Mouse (Mus musculus) splenic B cell, adult 2 months (primary cell): ENCODE results near the gene Ube2u.

ENCODE experiments used
- DNase-seq: peaks from one replicate; pipeline ENCODE4 v3.0.0-alpha.2; 2011; ENCODE audit warnings: low read depth, low spot score
- H3K27me3 ChIP-seq: 2 replicates; pipeline ENCODE4 v1.6.1; 2012; ENCODE audit warnings: mild to moderate bottlenecking, low read length, moderate library complexity, mixed read lengths; ENCODE audit not compliant: control insufficient read depth, poor library complexity, insufficient read depth, severe bottlenecking
- H3K36me3 ChIP-seq: 2 replicates; pipeline ENCODE4 v1.6.1; 2012; ENCODE audit warnings: mild to moderate bottlenecking, low read length, moderate library complexity, mixed read lengths; ENCODE audit not compliant: control insufficient read depth, poor library complexity, insufficient read depth, severe bottlenecking

The Ube2u gene

DNA sequence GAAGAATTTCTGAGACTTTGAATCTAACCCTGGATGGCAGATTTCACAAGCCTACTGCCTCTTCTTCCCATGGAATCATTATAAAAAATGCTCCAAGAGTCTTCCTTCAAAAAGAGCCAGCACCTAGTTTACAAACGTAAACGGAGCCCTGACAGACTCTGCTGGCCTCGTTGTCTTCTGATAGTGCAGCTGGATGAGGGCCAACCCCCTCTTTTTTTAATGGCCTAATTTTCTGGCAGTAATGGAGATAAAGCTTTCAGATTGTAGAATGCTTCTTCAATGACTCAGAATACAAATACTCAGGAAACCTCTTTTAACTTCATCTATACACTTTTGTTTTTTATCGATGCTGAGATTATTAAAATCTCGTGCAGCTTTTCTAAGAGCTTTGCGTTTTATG lies 47.6 kb downstream of the Ube2u start:
- no peaks in the 10 kb centered on the region for H3K36me3 ChIP-seq
- no peak for DNase-seq
- H3K27me3 ChIP-seq, result no peaks in the 10 kb centered on the region

DNA sequence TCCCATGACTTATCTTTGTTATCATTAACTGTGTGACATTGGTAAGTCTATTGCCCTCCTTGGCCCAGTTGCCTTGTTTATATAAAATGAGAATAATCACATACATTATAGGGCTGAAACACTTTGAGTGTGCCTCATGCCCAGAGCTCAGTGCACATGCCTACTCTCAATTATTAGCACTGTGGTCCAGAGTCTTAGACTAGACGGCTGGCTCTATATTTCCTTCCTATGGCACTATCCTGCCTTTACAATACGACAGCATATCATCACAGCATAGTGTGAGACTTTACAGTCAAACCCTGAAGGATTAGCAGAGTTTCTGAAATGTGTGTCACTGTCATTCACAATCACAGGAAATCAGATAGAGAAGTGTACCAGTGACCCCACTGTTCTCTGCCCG lies 48.4 kb downstream of the Ube2u start:
- Histone ChIP-seq H3K27me3 (no peaks in the 10 kb centered on the region), H3K36me3 (no peaks in the 10 kb centered on the region)
- no peak for DNase-seq

DNA sequence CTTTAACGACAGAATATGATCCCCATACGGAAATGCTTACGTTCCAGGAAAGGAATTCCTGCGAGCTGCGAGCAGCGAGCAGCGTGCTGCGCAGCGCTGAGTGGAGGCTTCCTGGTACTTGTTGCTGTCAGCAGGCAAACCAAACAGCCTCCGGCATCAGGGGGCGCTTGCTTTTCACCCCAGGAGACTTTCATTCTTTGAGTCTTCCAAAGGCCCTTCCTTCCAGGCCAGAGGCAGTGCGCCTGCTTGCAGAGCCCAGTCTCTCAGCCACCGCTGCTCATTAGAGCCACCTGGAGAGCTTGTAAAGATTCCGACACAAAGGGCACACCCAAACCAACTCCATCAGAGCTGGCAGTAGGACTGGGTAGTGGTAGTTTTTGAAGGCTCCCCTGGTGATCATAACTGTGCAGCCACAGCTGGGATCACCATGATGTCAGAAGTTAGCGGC lies 48.9 kb downstream of the Ube2u start:
- Histone ChIP-seq H3K27me3 (no peaks in the 10 kb centered on the region), H3K36me3 (no peaks in the 10 kb centered on the region)
- DNase-seq, result no peak

DNA sequence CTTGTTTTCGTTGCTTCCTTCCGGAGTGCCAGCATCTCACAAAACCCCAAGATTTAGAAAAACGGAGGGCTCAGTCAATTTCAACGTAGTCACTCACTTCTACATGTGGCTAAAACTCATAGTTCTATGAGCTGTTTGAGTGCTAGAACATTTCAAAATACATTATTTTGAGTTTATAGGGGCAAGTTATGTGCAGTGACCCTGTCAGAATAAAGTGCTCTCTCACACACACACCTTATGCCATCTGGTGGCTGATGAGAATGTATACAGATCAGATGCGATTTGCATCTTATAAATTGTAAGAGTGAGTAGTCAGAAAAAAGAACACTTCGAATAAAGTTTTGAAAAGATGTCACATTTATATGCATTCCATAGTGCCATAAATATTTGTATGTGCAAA lies 55.0 kb downstream of the Ube2u start:
- DNase-seq, result no peak
- H3K36me3 ChIP-seq, result no peaks in the 10 kb centered on the region
- H3K27me3 ChIP-seq, result no peaks in the 10 kb centered on the region

DNA sequence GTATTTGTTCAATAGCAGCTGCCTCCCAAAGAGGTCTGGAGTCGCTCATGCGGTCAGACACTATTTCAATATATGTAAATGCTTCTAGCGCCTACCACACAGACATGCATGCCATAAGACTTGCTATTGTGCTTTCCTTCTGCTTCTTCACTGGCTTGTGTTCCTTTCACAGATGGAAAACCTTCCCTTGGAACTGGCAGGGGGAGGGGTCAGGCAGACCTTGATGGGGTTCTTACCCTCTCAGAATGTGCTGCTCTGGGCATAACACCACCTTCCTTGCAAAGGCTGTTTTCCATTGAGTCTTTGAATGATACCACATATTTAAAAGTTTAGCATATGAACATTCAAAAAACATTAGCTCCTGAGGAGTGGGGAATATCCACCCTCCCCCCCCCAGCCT lies 56.3 kb downstream of the Ube2u start:
- no peaks in the 10 kb centered on the region for H3K36me3 ChIP-seq
- no peaks in the 10 kb centered on the region for H3K27me3 ChIP-seq
- DNase-seq, result no peak

DNA sequence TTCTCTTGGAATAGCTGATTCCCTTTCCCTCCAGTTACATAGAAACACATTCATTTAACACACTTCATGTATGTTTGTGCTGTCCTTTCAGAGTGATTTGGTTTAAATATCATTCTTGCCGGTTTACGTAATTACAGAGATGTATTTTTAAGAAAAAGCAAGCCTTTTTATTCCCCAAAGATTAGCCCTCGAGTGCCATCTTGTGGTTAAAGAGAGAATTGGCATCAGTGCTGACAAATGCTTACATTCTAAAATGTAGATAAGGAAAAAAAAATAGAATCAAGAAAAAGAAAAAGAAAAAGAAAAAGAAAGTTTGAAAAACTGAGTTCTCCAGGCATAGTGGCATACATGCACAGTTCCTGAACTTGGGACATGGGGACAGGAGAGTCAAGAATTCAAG lies 59.2 kb downstream of the Ube2u start:
- peak; percentile 35 for DNase-seq
- Histone ChIP-seq H3K27me3 (no peaks in the 10 kb centered on the region; the same call in 1 of the 2 replicates), H3K36me3 (no peaks in the 10 kb centered on the region)

DNA sequence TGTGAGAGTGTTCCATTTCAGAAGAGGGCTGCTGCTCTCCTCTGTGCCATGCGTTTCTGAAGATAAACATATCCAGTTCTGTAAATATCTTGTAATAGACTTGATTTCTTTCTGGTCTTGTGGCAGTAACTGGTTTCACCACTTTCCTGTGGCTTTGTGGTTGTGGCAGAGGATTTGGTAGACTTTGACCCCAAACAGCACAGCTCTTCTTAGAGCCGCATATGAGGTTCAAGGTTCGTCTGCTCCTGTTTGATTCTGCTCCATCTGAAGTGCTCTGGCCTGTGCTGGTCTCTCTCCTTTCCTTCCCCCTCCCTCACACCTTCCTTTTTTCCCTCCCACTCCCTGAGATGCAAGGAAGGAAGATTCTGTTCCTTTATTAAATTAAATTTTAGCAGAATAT lies 60.8 kb downstream of the Ube2u start:
- H3K27me3 ChIP-seq, result no peaks in the 10 kb centered on the region; the same call in 1 of the 2 replicates
- DNase-seq, result no peak
- H3K36me3 ChIP-seq, result no peaks in the 10 kb centered on the region

DNA sequence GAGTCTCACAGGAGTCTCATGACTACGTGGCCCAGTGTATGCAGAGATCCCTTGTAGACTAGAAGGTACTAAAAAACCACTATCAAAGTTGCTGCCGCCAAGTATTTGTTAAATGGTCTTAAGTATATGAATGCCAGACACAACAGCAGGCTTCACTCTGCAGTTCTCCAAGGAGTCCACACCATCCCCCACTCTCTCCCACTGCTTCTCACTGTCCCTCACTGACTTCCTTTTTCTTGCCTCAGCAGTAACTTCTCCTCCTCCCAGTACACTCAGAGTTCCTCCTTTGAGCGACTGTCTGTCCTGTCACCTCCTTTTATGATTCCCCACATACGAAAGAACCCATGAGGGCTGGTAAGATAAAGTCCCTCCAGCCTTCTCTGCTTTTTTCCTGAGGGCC lies 69.3 kb downstream of the Ube2u start:
- no peak for DNase-seq
- H3K36me3 ChIP-seq, result no peaks in the 10 kb centered on the region
- H3K27me3 ChIP-seq, result no peaks in the 10 kb centered on the region

DNA sequence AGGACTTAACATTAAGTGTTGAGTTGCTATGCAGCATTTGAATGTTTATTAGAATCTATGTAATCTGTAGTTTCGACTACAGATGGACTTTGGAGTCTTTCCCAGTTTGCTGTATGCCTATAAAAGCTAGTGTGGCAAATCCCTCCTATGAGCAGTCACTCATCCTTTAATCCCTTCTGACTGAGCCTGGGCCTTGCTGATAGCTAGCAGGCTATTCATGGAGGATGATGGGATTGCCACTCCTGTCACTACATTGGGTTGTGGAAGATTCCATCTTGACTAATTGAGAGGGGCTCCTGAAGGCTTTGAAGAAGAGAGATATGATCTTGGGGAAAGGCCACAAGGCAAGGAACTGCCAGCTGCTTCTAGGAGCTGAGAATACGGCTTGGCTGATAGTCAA lies 74.6 kb downstream of the Ube2u start:
- no peaks in the 10 kb centered on the region for H3K27me3 ChIP-seq
- no peak for DNase-seq
- H3K36me3 ChIP-seq, result no peaks in the 10 kb centered on the region

DNA sequence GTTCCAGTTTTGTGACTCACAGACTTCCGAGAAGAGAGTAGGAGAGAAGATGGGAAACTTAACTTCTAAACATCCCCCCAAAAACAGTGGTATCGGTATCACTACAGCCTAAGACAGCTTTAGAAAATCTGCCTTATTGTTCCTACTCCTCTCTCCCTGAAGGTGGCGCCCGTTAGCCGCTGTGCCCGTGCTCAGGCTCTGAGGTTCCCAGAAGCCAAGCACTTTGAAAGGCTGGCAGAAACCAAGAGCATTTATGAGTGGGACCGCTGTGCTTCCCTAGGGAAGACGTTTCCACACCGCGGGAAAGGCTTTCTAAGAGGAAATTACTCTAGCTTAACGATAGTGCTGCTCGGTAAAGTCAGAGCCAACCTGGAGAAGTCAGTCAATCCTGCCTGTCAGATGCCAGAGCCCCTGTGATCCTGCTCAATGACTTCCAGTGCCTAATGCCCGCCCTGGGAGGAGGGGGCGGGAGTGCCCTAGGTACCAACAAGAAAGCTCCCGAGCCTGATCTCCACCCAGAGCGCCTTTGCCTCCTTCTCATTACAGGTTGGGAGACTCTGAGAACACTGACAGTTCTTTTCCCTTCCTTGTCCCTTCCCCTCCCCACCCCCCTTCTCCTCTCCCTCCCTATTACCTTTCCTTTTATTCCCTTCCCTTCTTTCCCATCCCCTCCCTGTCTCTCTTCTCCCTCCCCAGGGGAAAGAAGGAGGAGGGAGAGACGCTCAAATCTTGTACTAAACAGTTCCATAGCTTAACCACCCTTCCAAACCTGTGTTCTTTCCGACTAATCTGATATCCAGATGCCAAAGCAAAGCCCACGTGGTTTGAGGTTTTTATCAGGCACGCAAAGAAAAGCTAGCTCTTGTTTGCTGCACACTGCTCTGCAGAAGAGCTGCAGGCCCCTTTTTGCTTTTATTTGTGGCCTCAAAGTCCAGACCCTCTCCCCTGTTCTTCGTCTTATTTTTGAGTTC lies 109.9 kb downstream of the Ube2u start:
- no peak for DNase-seq
- Histone ChIP-seq H3K36me3 (no peaks in the 10 kb centered on the region), H3K27me3 (no peaks in the 10 kb centered on the region)

DNA sequence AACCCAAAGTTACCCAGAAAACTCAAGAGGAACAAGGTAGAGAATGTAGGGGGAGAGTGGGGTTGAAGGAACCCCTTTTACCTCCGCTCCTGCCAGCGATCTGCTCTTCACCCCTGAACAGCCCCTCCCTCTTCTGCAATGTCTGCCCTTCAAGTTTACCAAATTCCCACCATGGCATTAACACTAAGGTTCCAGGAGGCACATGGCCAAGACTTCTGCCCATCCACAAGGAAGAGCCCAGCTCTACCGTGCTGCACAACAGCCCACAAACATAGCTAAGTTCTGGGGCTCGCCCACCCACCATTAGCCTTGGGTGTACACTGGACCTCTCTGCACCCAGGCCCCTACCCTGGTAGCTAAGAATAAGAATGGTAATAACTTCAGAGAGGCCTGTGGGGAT lies 117.1 kb downstream of the Ube2u start:
- no peak for DNase-seq
- H3K27me3 ChIP-seq, result peaks cover 2% of the 10 kb centered on the region; the same call in 1 of the 2 replicates
- H3K36me3 ChIP-seq, result no peaks in the 10 kb centered on the region

DNA sequence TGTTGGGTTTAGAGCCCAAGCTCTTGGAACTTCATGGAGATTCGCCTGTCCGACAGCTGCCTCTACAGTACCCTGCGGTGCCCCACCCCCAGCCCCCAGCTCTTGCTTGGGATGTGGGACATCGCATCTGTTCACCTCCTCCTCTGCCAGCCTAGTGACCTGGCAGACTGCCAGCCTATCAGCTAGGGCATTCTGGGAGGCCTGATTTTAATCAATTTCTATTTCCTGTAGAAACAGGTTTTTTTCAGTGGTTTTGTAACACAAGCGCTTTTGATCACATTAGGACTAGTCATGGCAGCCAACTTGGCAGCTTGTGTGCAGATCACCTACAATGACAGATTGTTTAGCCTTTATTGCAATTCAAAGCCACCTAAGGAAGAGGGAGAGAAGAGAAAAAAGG lies 118.0 kb downstream of the Ube2u start:
- no peak for DNase-seq
- Histone ChIP-seq H3K36me3 (no peaks in the 10 kb centered on the region), H3K27me3 (peaks cover 2% of the 10 kb centered on the region; the same call in 1 of the 2 replicates)

DNA sequence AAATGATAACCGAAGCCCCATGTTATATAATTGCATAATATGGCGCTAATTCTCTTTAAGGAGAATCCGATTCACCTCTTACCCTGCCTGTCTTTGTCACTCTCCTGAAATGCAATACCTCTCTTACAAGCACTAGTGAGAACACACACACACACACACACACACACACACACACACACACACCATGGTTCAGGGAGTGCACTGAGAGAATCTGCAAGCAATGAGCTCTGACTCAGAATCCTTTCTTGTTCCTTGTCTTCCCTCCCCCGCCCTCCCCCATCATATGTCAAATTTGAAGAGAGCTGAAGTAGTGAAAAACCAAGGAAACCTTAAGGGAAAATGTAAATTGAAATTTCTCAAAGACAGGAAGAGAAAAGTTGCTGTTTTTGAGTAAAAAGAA lies 118.4 kb downstream of the Ube2u start:
- no peaks in the 10 kb centered on the region for H3K36me3 ChIP-seq
- peaks cover 2% of the 10 kb centered on the region; the same call in 1 of the 2 replicates for H3K27me3 ChIP-seq
- DNase-seq, result no peak
